Comparison of ENCODE assay signal across 16 mouse cellular contexts in the genomic region with DNA sequence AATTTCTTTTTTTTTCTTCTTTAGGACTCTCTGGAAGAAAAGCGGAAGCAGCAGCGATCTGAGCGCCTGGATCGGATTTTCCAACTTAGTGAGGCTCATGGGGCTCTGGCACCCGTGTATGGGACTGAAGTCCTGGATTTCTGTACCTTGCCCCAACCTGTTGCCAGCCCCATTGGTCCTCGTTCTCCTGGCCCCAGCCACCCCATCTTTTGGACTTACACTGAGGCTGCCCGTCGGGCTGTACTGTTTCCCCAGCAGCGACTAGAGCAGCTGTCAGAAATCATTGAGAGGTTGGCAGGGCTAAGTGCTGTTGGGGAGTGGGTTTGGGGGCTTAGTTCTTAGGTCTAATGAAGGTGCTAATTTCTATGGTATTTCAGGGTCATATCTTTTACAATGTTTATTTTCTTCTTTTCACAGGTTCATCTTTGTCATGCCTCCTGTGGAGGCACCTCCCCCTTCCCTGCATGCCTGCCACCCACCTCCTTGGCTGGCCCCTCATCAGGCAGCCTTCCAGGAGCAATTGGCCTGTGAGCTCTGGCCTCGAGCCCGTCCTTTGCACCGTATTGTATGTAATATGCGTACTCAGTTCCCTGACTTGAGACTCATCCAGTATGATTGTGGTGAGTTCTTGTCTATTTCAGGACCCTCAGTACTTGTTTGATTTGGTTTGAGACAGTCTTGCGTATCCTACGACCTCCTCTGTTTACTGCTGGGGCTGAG. TPM values are rescaled to one million over a fixed set of nuclear protein-coding genes. Genes with fewer than 3 reads are reported as not detected.
DNase-seq lines count a peak whose midpoint lies in the region; ATAC-seq and TF ChIP-seq lines count a peak whose summit lies in the region.
"Had no signal": no experiment of that assay in that cellular context is flagged by ENCODE, and none has a peak within 500 bp of the region (broad histone marks: within the 10 kb centered on the region; RNA-seq: fewer than 3 reads in every experiment).

No protein-coding gene starts in this region.

- H3K9me3 ChIP-seq in forebrain, postnatal 0 days (ENCODE audit: low read length): no peaks in the 10 kb centered on the region
- no peaks in the 10 kb centered on the region for H3K9me3 ChIP-seq in forebrain, embryonic 10.5 days
- no peaks in the 10 kb centered on the region for H3K9me3 ChIP-seq in heart, postnatal 0 days (replicated peaks; ENCODE audit: control insufficient read depth, low read length)
- H3K9me3 ChIP-seq: hindbrain, embryonic 10.5 days; kidney, embryonic 15.5 days; midbrain, embryonic 10.5 days had no signal

- peak; percentile 13 for DNase-seq in forebrain, postnatal 0 days
- DNase-seq in forebrain, embryonic 10.5 days (ENCODE audit: extremely low spot score, low spot score): no peak
- peak in 1 of 2 experiments; percentile 33 for DNase-seq in layer of hippocampus, adult 2 months (ENCODE audit: low spot score in 2 of 2)
- DNase-seq in layer of hippocampus, adult 9-10 months (ENCODE audit: low spot score): no peak
- peak; percentile 60 for DNase-seq in brain, embryonic 14.5 days (ENCODE audit: low read depth)
- DNase-seq in heart, postnatal 0 days (ENCODE audit: low spot score): peak; percentile 59
- no peak for DNase-seq in urinary bladder, postnatal 4 days (ENCODE audit: low spot score in 2 of 2)
- no peak for DNase-seq in retina, postnatal 1 day
- DNase-seq: liver; lung, postnatal 10 days had no signal

- no peaks in the 10 kb centered on the region for H3K4me1 ChIP-seq in forebrain, postnatal 0 days (ENCODE audit: insufficient read depth)
- H3K4me1 ChIP-seq in forebrain, embryonic 10.5 days: no peaks in the 10 kb centered on the region
- H3K4me1 ChIP-seq in heart, postnatal 0 days (ENCODE audit: control insufficient read depth, insufficient read depth): no peaks in the 10 kb centered on the region
- H3K4me1 ChIP-seq: hindbrain, embryonic 10.5 days; kidney, embryonic 15.5 days; midbrain, embryonic 10.5 days had no signal

- no peaks in the 10 kb centered on the region for H3K27me3 ChIP-seq in forebrain, postnatal 0 days (ENCODE audit: insufficient read depth, low read length)
- H3K27me3 ChIP-seq in forebrain, embryonic 10.5 days (ENCODE audit: poor library complexity, severe bottlenecking): no peaks in the 10 kb centered on the region
- no peaks in the 10 kb centered on the region for H3K27me3 ChIP-seq in heart, postnatal 0 days (ENCODE audit: control insufficient read depth, insufficient read depth, low read length)
- H3K27me3 ChIP-seq: kidney, embryonic 15.5 days had no signal

- no peak overlapping the region for H3K9ac ChIP-seq in forebrain, postnatal 0 days
- H3K9ac ChIP-seq in heart, postnatal 0 days (replicated peaks; ENCODE audit: low read depth, low read length): no peak overlapping the region
- H3K9ac ChIP-seq: kidney, embryonic 15.5 days had no signal

- no peak for TF ChIP-seq POLR2A in brain, embryonic 14.5 days (IDR thresholded peaks at IDR 0.05; ENCODE audit: borderline replicate concordance, extremely low read depth, insufficient read depth, insufficient read length, poor library complexity, severe bottlenecking)

- TF ChIP-seq CTCF in forebrain, postnatal 0 days (IDR thresholded peaks at IDR 0.05; ENCODE audit: low read depth): no peak
- no peak for TF ChIP-seq CTCF in layer of hippocampus, adult 2 months (conservative IDR thresholded peaks at IDR 0.05)
- no peak for TF ChIP-seq CTCF in brain, embryonic 14.5 days (IDR thresholded peaks at IDR 0.05; ENCODE audit: borderline replicate concordance, extremely low read depth, insufficient read depth, insufficient read length)
- no peak for TF ChIP-seq CTCF in heart, postnatal 0 days (IDR thresholded peaks at IDR 0.05; ENCODE audit: low read depth)

- no peak overlapping the region for H3K27ac ChIP-seq in forebrain, postnatal 0 days (ENCODE audit: low read depth, low read length)
- no peak overlapping the region for H3K27ac ChIP-seq in forebrain, embryonic 10.5 days
- peak overlapping the region; percentile 39; the same call in 1 of the 2 replicates for H3K27ac ChIP-seq in layer of hippocampus, adult 2 months
- peak overlapping the region; percentile 25; the same call in 1 of the 2 replicates for H3K27ac ChIP-seq in heart, postnatal 0 days (ENCODE audit: low read depth)
- H3K27ac ChIP-seq: hindbrain, embryonic 10.5 days; kidney, embryonic 15.5 days; midbrain, embryonic 10.5 days had no signal

- no peak for TF ChIP-seq EP300 in heart, postnatal 0 days (IDR thresholded peaks at IDR 0.05; ENCODE audit: low read depth)

- no peak overlapping the region for H3K4me2 ChIP-seq in forebrain, postnatal 0 days (ENCODE audit: low read depth)
- no peak overlapping the region for H3K4me2 ChIP-seq in heart, postnatal 0 days (ENCODE audit: low read depth, low read length)
- H3K4me2 ChIP-seq: kidney, embryonic 15.5 days had no signal

- no peak for ATAC-seq in forebrain, postnatal 0 days
- peak; percentile 71 for ATAC-seq in heart, postnatal 0 days (ENCODE audit: insufficient read depth, low read depth)

- WGBS in forebrain, postnatal 0 days: 70% methylated on average over 15 of the region's 15 CpGs
- 92% methylated on average over 15 of the region's 15 CpGs for WGBS in forebrain, embryonic 10.5 days
- 70% methylated on average over 15 of the region's 15 CpGs for WGBS in heart, postnatal 0 days

- peaks cover 62% of the 10 kb centered on the region for H3K36me3 ChIP-seq in forebrain, postnatal 0 days (ENCODE audit: insufficient read depth)
- peaks cover 97% of the 10 kb centered on the region for H3K36me3 ChIP-seq in forebrain, embryonic 10.5 days (replicated peaks)
- H3K36me3 ChIP-seq in heart, postnatal 0 days (replicated peaks; ENCODE audit: control insufficient read depth, insufficient read depth, low read length): peaks cover 75% of the 10 kb centered on the region

- H3K4me3 ChIP-seq in forebrain, postnatal 0 days (ENCODE audit: low read depth, low read length): no peak overlapping the region
- no peak overlapping the region for H3K4me3 ChIP-seq in forebrain, embryonic 10.5 days
- no peak overlapping the region for H3K4me3 ChIP-seq in layer of hippocampus, adult 2 months
- H3K4me3 ChIP-seq in heart, postnatal 0 days (ENCODE audit: low read depth, low read length): no peak overlapping the region
- H3K4me3 ChIP-seq: erythroblast, embryonic 14.5 days; hindbrain, embryonic 10.5 days; kidney, embryonic 15.5 days; midbrain, embryonic 10.5 days had no signal

RNA-seq across cellular contexts. Expression of gene Tmem265, which starts 11.9 kb away (rescaled TPM):
- 2.4 and 2.8 TPM in 2 replicates for total RNA-seq in forebrain, postnatal 0 days (2014; rRNA removed)
- 3.8 and 7.7 TPM in 2 replicates for polyA plus RNA-seq in forebrain, postnatal 0 days (2015; fragmentation: Nextera tagmentation; extraction: Ambion mirVana)
- 6.2 TPM in 2 replicates for polyA plus RNA-seq in forebrain, embryonic 10.5 days (2016; fragmentation: Nextera tagmentation; extraction: Ambion mirVana)
- not detected for total RNA-seq in layer of hippocampus, adult 2 months (2021)
- 2.0 and 3.2 TPM in 2 replicates for polyA plus RNA-seq in brain, embryonic 14.5 days (2012; rRNA removed)
- not detected in 2 replicates for total RNA-seq in heart, postnatal 0 days (2014; rRNA removed; ENCODE audit: low replicate concordance)
- 2.6 and 3.3 TPM in 2 replicates for polyA plus RNA-seq in heart, postnatal 0 days (2015; fragmentation: Nextera tagmentation; extraction: Ambion mirVana)
- total RNA-seq: adrenal gland, postnatal 36 days had no signal
- polyA plus RNA-seq: C2C12 had no signal

RNA-seq across cellular contexts. Expression of gene Phkg2, which starts 23.9 kb away (rescaled TPM):
- total RNA-seq in forebrain, postnatal 0 days (2014; rRNA removed): 45.7 and 62.4 TPM in 2 replicates
- 53.4 and 53.8 TPM in 2 replicates for polyA plus RNA-seq in forebrain, postnatal 0 days (2015; fragmentation: Nextera tagmentation; extraction: Ambion mirVana)
- 42.4 and 45.0 TPM in 2 replicates for polyA plus RNA-seq in forebrain, embryonic 10.5 days (2016; fragmentation: Nextera tagmentation; extraction: Ambion mirVana)
- 10 to 100 TPM; 80.4 to 84.2 TPM for total RNA-seq in layer of hippocampus, adult 2 months (2021)
- 108 and 126 TPM in 2 replicates for polyA plus RNA-seq in brain, embryonic 14.5 days (2012; rRNA removed)
- total RNA-seq in heart, postnatal 0 days (2014; rRNA removed; ENCODE audit: low replicate concordance): 27.3 and 44.1 TPM in 2 replicates
- polyA plus RNA-seq in heart, postnatal 0 days (2015; fragmentation: Nextera tagmentation; extraction: Ambion mirVana): 22.2 and 23.1 TPM in 2 replicates

RNA-seq across cellular contexts. Expression of gene Gm42715, which starts 29.9 kb away (rescaled TPM):
- 18.1 and 28.3 TPM in 2 replicates for total RNA-seq in forebrain, postnatal 0 days (2014; rRNA removed)
- 6.1 and 10.3 TPM in 2 replicates for polyA plus RNA-seq in forebrain, postnatal 0 days (2015; fragmentation: Nextera tagmentation; extraction: Ambion mirVana)
- 15.9 and 18.4 TPM in 2 replicates for polyA plus RNA-seq in forebrain, embryonic 10.5 days (2016; fragmentation: Nextera tagmentation; extraction: Ambion mirVana)
- total RNA-seq in layer of hippocampus, adult 2 months (2021): 10 to 100 TPM in 1 of 2 experiments, 1 to 10 TPM in 1; 9.0 to 12.0 TPM
- 15.5 and 19.2 TPM in 2 replicates for polyA plus RNA-seq in brain, embryonic 14.5 days (2012; rRNA removed)
- total RNA-seq in heart, postnatal 0 days (2014; rRNA removed; ENCODE audit: low replicate concordance): 12.5 and 17.4 TPM in 2 replicates
- 4.8 and 5.0 TPM in 2 replicates for polyA plus RNA-seq in heart, postnatal 0 days (2015; fragmentation: Nextera tagmentation; extraction: Ambion mirVana)

RNA-seq across cellular contexts. Expression of gene Srcap, which starts 37.5 kb away (rescaled TPM):
- 29.3 and 39.9 TPM in 2 replicates for total RNA-seq in forebrain, postnatal 0 days (2014; rRNA removed)
- polyA plus RNA-seq in forebrain, postnatal 0 days (2015; fragmentation: Nextera tagmentation; extraction: Ambion mirVana): 12.6 and 23.7 TPM in 2 replicates
- polyA plus RNA-seq in forebrain, embryonic 10.5 days (2016; fragmentation: Nextera tagmentation; extraction: Ambion mirVana): 52.8 and 63.6 TPM in 2 replicates
- 100 to 1,000 TPM; 118 to 127 TPM for total RNA-seq in layer of hippocampus, adult 2 months (2021)
- 18.6 and 44.1 TPM in 2 replicates for polyA plus RNA-seq in brain, embryonic 14.5 days (2012; rRNA removed)
- 21.8 and 29.3 TPM in 2 replicates for total RNA-seq in heart, postnatal 0 days (2014; rRNA removed; ENCODE audit: low replicate concordance)
- 15.0 and 16.1 TPM in 2 replicates for polyA plus RNA-seq in heart, postnatal 0 days (2015; fragmentation: Nextera tagmentation; extraction: Ambion mirVana)

RNA-seq across cellular contexts. Expression of gene Ccdc189, which starts 39.1 kb away (rescaled TPM):
- total RNA-seq in forebrain, postnatal 0 days (2014; rRNA removed): 9.0 and 11.0 TPM in 2 replicates
- polyA plus RNA-seq in forebrain, postnatal 0 days (2015; fragmentation: Nextera tagmentation; extraction: Ambion mirVana): 10.1 and 16.0 TPM in 2 replicates
- polyA plus RNA-seq in forebrain, embryonic 10.5 days (2016; fragmentation: Nextera tagmentation; extraction: Ambion mirVana): 12.2 and 12.8 TPM in 2 replicates
- total RNA-seq in layer of hippocampus, adult 2 months (2021): 10 to 100 TPM; 11.5 to 12.9 TPM
- polyA plus RNA-seq in brain, embryonic 14.5 days (2012; rRNA removed): 11.9 and 16.0 TPM in 2 replicates
- total RNA-seq in heart, postnatal 0 days (2014; rRNA removed; ENCODE audit: low replicate concordance): 9.9 and 15.0 TPM in 2 replicates
- polyA plus RNA-seq in heart, postnatal 0 days (2015; fragmentation: Nextera tagmentation; extraction: Ambion mirVana): 16.0 and 17.6 TPM in 2 replicates

Comparison
In these comparisons a context has a peak if more than half of its experiments do, and no peak if none do; other contexts are left out.
1. DNase-seq: peak in forebrain, postnatal 0 days (single experiment), brain, embryonic 14.5 days (single experiment) and heart, postnatal 0 days (single experiment); none in forebrain, embryonic 10.5 days (single experiment), layer of hippocampus, adult 9-10 months (single experiment), urinary bladder, postnatal 4 days (0 of 2) and retina, postnatal 1 day (single experiment).
2. H3K27ac ChIP-seq: peak in layer of hippocampus, adult 2 months (single experiment) and heart, postnatal 0 days (single experiment); none in forebrain, postnatal 0 days (single experiment) and forebrain, embryonic 10.5 days (single experiment).